Mouse (Mus musculus): ENCODE results near the gene Tubb3. TPM values are rescaled to one million over a fixed set of nuclear protein-coding genes. Genes with fewer than 3 reads are reported as not detected.

The Tubb3 gene
- 3.9 TPM for polyA plus RNA-seq (2021)

GRCm38 (mm10) chr8:123411246-123411645 lies at the start of gene Tubb3:
Gene Tubb3 (plus strand): TSS chr8:123411424.
- ChIA-PET CTCF (interaction anchor here (2.3 kb wide), 1 partner anchor 32 kb away, joined by 6 read pairs; no protein-coding TSS in a partner anchor), POLR2A (no interaction called here)
- DNase-seq (ENCODE audit: low read depth, low spot score) (no peak), ATAC-seq (no peak)
- TF ChIP-seq CTCF (IDR thresholded peaks at IDR 0.05) = no peak
- in situ Hi-C loops (cut with MboI; ENCODE audit: low pct_unique_long_range_greater_than_20kb) = no loop called here
- H3K27me3 ChIP-seq = no peaks in the 10 kb centered on the region

- ChIA-PET CTCF (interaction anchor here (0.8 to 4.2 kb wide), 3 partner anchors 8 to 70 kb away, joined by 3 to 15 read pairs (median 4); no protein-coding TSS in a partner anchor), POLR2A (interaction anchor here (0.6 to 0.8 kb wide), 2 partner anchors 33 to 995 kb away, joined by 3 to 7 read pairs; partner anchors contain the start of gene Mc1r)
- no peak for TF ChIP-seq CTCF (IDR thresholded peaks at IDR 0.05)
- no peaks in the 10 kb centered on the region for H3K27me3 ChIP-seq
- DNase-seq (ENCODE audit: low read depth, low spot score) = peak; percentile 77
- peak; percentile 85 for ATAC-seq
- in situ Hi-C loops (cut with MboI; ENCODE audit: low pct_unique_long_range_greater_than_20kb) = no loop called here
These were observed 37.6 kb upstream of the Tubb3 start, which contains the start of gene Tcf25 for GRCm38 (mm10) chr8:123373403-123374238. Gene Tcf25 (plus strand): TSS chr8:123373753.

GRCm38 (mm10) chr8:123374239-123374578 lies 37.0 kb upstream of the Tubb3 start:
- in situ Hi-C loops (cut with MboI; ENCODE audit: low pct_unique_long_range_greater_than_20kb) = no loop called here
- POLR2A ChIA-PET = interaction anchor here (0.8 kb wide), 1 partner anchor 33 kb away, joined by 3 read pairs; the partner anchor contains the start of gene Mc1r
- CTCF ChIA-PET = interaction anchor here (0.8 to 0.9 kb wide), 2 partner anchors 8 to 69 kb away, joined by 3 to 4 read pairs; no protein-coding TSS in a partner anchor
- H3K27me3 ChIP-seq = no peaks in the 10 kb centered on the region
- DNase-seq (ENCODE audit: low read depth, low spot score) (peak; percentile 54), ATAC-seq (peak; percentile 48)
- TF ChIP-seq CTCF (IDR thresholded peaks at IDR 0.05) = no peak

GRCm38 (mm10) chr8:123375701-123376100 lies 35.5 kb upstream of the Tubb3 start:
- ChIA-PET CTCF (interaction anchor here (1.1 to 3.3 kb wide), 2 partner anchors 9 to 31 kb away, joined by 3 to 10 read pairs; partner anchors contain the start of gene Mc1r), POLR2A (interaction anchor here (1.1 kb wide), 1 partner anchor 9 kb away, joined by 3 read pairs; no protein-coding TSS in a partner anchor)

GRCm38 (mm10) chr8:123376106-123376505 lies 35.1 kb upstream of the Tubb3 start:
- in situ Hi-C loops (cut with MboI; ENCODE audit: low pct_unique_long_range_greater_than_20kb) = no loop called here
- H3K27me3 ChIP-seq = no peaks in the 10 kb centered on the region
- no peak for DNase-seq (ENCODE audit: low read depth, low spot score)
- no peak for TF ChIP-seq CTCF (IDR thresholded peaks at IDR 0.05)
- no peak for ATAC-seq
- POLR2A ChIA-PET = no interaction called here
- CTCF ChIA-PET = interaction anchor here (1.1 to 3.3 kb wide), 2 partner anchors 9 to 31 kb away, joined by 3 to 10 read pairs; partner anchors contain the start of gene Mc1r

More at GRCm38 (mm10) chr8:123375701-123376100, 35.5 kb upstream of the Tubb3 start:
- in situ Hi-C loops (cut with MboI; ENCODE audit: low pct_unique_long_range_greater_than_20kb) = no loop called here
- no peaks in the 10 kb centered on the region for H3K27me3 ChIP-seq
- ATAC-seq (no peak), DNase-seq (ENCODE audit: low read depth, low spot score) (no peak)
- TF ChIP-seq CTCF (IDR thresholded peaks at IDR 0.05) = no peak

GRCm38 (mm10) chr8:123381711-123382110 lies 29.5 kb upstream of the Tubb3 start:
- CTCF ChIA-PET = interaction anchor here (1.0 kb wide), 1 partner anchor 8 kb away, joined by 3 read pairs; no protein-coding TSS in a partner anchor
- no peak for TF ChIP-seq CTCF (IDR thresholded peaks at IDR 0.05)
- in situ Hi-C loops (cut with MboI; ENCODE audit: low pct_unique_long_range_greater_than_20kb) = no loop called here

GRCm38 (mm10) chr8:123382516-123382915 lies 28.7 kb upstream of the Tubb3 start:
- POLR2A ChIA-PET = no interaction called here
- CTCF ChIA-PET = interaction anchor here (1.0 kb wide), 1 partner anchor 8 kb away, joined by 3 read pairs; no protein-coding TSS in a partner anchor
- no peak for TF ChIP-seq CTCF (IDR thresholded peaks at IDR 0.05)
- no peak for ATAC-seq
- DNase-seq (ENCODE audit: low read depth, low spot score) = no peak
- H3K27me3 ChIP-seq = no peaks in the 10 kb centered on the region
- in situ Hi-C loops (cut with MboI; ENCODE audit: low pct_unique_long_range_greater_than_20kb) = no loop called here

More at GRCm38 (mm10) chr8:123381711-123382110, 29.5 kb upstream of the Tubb3 start:
- H3K27me3 ChIP-seq = no peaks in the 10 kb centered on the region
- no peak for DNase-seq (ENCODE audit: low read depth, low spot score)
- no peak for ATAC-seq
- POLR2A ChIA-PET = no interaction called here

GRCm38 (mm10) chr8:123384883-123385540 lies 26.2 kb upstream of the Tubb3 start:
- ATAC-seq = no peak
- in situ Hi-C loops (cut with MboI; ENCODE audit: low pct_unique_long_range_greater_than_20kb) = no loop called here
- no peaks in the 10 kb centered on the region for H3K27me3 ChIP-seq
- no peak for DNase-seq (ENCODE audit: low read depth, low spot score)
- TF ChIP-seq CTCF (IDR thresholded peaks at IDR 0.05) = no peak
- ChIA-PET CTCF (interaction anchor here (0.8 to 1.5 kb wide), 5 partner anchors 9 to 73 kb away, joined by 3 read pairs; no protein-coding TSS in a partner anchor), POLR2A (interaction anchor here (0.7 to 1.0 kb wide), 2 partner anchors 10 to 91 kb away, joined by 3 to 4 read pairs; no protein-coding TSS in a partner anchor)

GRCm38 (mm10) chr8:123387041-123387440 lies 24.2 kb upstream of the Tubb3 start:
- no peaks in the 10 kb centered on the region for H3K27me3 ChIP-seq
- ATAC-seq (no peak), DNase-seq (ENCODE audit: low read depth, low spot score) (no peak)
- in situ Hi-C loops (cut with MboI; ENCODE audit: low pct_unique_long_range_greater_than_20kb) = no loop called here
- ChIA-PET CTCF (no interaction called here), POLR2A (no interaction called here)
- no peak for TF ChIP-seq CTCF (IDR thresholded peaks at IDR 0.05)

- in situ Hi-C loops (cut with MboI; ENCODE audit: low pct_unique_long_range_greater_than_20kb) = no loop called here
- no peak for TF ChIP-seq CTCF (IDR thresholded peaks at IDR 0.05)
These were observed 23.4 kb upstream of the Tubb3 start for GRCm38 (mm10) chr8:123387801-123388200.

More at GRCm38 (mm10) chr8:123387801-123388200, 23.4 kb upstream of the Tubb3 start:
- no peaks in the 10 kb centered on the region for H3K27me3 ChIP-seq
- CTCF ChIA-PET = no interaction called here
- no peak for DNase-seq (ENCODE audit: low read depth, low spot score)
- no peak for ATAC-seq
- POLR2A ChIA-PET = no interaction called here

Data from Patski (cell line).